Mouse (Mus musculus): ENCODE data around the gene Hopx. TPM values are rescaled to one million over a fixed set of nuclear protein-coding genes. Genes with fewer than 3 reads are reported as not detected.
"Not testable (repeated sequence)": the region's sequence is repeated elsewhere in the genome, so short reads cannot be mapped to it uniquely, and the experiment has no call there.

Gene Hopx
- polyA plus RNA-seq, 2 experiments from 2014 or later = 16.4 to 20.4 TPM

DNA sequence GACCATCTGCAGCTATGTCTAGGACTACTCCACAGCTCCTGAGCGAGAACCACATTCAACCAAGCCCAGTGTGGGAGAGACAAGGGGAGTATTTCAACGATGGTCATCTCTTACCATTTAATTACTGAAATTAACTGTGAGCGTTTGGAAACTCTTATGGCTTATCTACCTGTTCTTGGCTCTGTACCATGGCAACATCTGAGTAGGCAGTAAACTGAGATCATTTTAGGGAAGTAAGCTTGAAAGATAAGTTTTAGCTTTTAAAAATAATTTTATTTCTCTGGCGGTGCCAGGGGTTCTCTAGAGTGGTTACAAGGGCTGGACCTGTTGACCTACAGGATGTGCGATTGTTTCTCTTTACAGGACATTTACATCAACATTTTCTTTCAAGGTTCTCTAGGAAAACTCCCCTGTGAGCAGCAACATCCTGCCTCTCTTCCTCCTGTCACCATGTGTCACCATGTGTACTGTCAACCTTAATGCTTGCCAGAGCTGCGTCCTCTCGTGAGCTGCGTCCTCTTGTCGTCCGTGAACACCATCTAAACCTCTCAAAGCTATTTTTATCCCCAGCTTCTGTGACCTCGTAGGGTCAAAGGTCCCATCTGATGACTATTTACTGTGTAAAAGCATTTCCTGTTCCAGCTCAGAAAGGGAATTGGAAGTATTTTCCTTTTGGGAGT lies 15.5 kb downstream of the Hopx start:
- ATAC-seq = no peak

DNA sequence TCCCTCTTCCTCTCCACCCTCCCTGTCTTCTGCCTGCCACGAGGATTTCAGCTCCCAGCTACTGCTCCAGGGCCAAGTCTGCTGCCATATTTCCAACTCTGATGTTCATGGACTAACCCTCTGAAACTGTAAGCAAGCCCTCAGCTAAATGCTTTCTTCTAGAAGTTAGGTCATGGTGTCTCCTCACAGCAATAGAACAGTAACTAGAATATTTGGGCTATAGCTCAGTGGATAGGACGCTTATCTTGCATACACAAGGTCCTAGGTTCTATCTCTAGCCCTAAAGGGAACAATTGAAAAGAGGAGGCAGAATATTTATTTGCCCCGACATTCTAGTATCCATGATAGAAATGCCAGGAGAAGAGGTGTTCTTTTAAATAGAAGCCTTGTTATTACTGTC lies 16.0 kb downstream of the Hopx start:
- no peak for ATAC-seq

DNA sequence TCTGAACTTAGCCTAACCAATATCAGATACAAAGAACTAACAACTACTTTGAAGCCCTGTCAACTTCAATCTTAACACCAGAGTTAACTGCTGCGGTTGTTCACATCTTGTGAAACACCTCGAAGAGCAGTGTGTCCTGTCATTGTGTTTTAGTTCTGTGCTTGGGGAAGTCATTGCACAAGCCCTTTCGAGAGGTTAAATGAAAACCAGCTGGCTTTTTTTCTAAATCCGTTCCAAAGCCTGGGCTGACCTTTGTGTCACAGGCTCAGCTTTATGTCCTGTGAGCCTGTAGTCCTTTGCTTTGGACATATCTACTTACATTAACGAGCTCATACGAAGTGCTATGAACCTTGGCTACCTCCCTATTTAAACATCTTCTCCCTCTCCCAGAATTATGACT lies 17.2 kb downstream of the Hopx start:
- no peak for ATAC-seq

DNA sequence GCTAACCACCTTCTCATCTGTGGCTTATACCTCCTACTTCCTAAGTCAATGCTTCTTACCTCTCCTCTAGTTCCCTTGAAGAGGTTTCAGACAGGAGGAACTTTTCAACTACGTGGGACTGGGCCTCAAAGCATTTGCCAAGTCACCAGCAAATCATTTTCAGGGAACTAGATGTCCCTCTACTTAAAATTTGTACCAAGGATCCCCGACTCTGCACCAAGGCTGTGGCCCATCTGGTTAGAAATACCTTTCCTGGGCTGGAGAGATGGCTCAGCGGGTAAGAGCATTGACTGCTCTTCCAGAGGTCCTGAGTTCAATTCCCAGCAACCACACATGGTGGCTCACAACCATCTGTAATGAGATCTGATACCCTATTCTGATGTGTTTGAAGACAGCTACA lies 18.7 kb downstream of the Hopx start:
- ATAC-seq = not testable (repeated sequence)

DNA sequence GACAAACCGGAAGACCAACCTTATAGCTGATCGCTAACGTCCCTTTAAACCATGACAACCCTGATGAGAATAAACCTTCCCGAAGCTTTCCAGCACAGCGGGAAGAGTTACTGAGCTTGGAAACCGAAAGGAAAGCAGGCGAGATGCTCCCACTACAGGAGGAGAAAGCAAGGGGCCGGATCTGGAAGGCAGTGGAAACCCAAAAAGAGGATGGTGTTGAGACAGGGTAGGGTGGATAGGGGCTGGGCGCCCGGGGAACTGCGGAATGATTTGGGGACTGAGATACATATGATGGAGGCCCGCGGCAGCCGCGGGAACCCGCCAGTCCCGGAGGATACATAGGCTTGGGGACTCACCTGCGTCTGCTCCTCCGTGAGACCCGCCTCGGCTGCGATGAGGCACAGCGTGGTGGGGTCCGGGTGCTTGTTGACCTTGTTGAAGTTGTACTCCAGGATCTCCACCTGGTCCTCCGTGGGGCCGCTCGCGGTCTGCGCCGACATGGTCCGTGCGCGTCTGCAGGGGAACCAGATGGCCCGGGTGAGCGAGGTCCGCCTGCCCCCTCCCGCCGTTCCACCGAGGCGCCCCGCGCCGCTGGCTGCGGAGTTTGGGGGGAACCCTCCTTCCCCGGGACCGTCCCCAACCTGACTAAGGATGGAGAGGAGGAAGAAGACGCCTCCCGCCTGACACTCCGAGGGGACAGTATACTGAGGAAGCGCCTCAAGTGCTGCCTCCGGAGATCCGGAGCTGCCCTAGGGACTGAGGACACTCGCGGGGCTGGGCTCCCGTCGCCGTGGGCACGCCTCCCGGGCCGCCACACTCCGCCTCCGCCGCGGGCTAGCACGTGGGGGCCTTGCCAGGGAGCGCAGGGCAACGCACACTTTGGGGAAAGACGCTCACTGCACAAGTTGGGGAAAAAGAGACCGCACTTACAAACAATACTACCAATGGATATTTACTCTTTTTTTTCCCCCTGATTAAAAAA lies 20.1 kb downstream of the Hopx start:
- ATAC-seq = peak; percentile 76

DNA sequence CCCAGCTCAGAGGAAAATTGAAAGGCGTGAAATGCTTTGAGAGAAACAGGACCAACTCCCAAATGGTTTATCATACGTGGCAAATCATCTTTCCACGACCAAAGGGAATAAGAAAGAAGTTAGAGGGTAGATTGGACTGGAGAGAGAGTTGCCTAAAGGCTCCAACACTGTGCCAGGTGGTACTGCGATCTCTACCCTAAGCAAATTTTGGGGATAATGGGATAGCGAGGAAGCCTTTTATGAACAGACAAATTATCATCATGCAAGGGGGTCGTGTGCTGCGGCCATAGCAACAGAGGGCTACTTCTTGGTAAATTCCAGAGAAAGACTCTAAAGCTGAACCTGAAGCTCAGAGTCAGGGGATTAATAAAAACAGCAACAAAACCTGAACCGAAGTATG lies 21.0 kb downstream of the Hopx start:
- ATAC-seq = no peak

DNA sequence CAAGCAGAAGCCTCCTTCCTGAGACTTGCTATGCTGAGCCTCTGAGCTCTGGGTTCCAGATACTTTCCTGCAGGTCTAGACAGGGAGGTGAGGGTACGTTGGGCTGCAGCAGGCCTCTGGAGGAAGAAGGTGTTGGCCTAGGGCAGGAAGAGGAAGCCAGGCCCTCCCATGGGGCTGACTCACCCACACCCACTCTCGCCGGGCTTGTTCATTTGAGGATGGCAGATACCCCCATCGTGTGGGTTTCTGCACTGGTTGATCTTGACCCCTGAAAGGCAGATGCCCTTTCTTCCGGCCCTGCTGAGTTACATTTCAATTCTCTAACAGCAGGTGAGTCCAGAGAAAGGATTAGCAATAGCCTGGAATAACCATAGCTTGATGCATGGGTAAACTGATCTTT lies 22.4 kb downstream of the Hopx start:
- peak; percentile 51 for ATAC-seq

DNA sequence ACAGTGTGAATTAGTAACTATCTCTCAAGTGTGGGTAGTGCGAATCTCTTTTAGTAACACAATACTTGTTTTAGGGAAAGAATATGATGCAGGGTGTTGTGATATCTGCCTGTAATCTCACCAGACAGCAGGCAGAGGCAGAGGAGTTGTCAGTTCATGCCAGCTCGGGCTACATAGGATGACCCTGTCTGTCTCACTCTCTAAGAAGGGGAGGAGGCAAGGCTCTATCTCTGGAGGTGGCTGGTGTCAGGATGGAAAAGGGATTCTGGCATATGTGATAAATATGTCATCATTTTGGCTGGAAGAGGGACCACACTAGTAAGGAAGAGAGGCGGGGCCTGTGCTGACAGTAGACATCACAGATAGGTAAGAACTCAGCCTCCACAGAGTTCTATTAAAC lies 23.0 kb downstream of the Hopx start:
- no peak for ATAC-seq

DNA sequence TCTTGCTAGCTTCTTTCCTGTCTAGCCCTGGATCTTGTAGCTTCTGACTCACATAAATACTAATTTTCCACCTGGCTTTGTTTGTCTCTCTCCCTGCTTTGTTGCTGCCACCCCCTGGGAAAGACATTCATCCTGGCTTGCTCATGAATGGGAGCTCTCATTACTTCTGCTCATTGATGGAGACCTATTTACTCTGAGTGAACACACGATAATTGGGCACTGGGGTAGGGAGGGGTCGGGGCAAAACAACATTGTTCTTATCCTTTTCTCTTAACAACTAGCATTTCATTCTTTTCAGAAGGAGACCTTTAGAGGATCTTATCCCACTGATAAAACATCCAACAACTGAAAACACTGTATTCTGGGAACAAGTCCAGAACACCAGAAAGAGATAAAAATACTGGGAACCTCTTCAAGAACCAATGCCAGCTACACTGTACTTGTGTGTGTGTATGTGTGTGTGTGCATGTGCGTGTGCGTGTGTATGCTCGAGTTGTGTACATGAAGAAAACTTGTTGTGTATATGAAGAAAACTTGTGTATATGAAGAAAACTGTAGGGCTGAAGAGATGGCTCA lies 24.3 kb downstream of the Hopx start:
- no peak for ATAC-seq

DNA sequence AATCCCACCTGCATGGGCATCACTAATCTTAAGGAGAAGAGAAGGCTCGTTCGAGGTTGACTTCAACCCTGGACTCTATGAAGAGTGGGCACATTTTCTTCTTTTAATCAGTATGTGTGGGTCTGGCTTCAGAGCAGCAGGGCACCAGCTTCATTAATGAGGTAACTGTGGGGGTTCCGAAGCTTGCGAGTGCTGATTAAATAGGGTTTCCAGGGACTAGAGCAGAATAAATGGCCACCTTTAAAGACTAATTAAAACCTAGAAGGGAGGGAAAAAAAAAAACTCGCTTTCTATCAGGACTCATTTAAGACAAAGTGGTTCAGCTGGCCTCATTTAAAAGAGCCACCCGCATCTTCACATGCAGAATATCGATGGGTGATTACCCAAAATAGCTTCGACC lies 25.0 kb downstream of the Hopx start:
- ATAC-seq = no peak

DNA sequence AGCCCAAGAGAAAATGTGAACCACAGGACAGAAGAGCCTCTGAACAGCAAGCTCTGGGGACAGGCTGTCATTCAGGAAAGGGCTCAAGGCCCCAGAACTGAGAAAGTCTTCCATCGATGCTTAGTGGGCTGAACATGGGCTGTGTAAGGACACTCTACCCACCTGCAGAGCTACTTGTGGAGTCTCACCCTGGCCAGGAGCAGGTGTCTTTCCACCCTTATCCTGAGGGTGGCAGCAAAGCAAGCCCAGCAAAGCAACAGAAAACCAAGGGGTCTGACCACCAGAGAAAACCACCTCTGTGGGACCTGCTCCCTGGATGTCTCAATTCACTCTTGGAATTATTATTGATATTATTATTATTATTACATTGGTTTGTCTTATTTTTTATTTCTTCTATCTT lies 25.6 kb downstream of the Hopx start:
- peak; percentile 50 for ATAC-seq

DNA sequence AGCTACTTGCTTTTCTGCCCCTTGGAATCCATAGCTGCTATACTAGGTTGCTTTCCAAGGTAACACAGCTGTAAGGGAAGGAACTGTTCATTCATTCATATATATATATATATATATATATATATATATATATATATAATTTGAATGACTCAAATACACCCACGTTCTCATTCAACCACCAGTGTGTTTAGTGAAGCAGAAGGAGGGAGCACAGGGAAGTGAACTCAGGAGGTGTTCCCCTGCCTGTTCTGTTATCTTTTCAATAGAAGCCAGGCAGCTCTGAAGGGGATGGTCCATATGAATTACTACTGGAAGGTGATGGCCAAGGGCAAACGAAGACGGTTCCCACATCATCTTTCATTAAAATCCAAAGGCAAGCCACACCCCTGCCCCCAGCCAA lies 27.8 kb downstream of the Hopx start:
- ATAC-seq = no peak

DNA sequence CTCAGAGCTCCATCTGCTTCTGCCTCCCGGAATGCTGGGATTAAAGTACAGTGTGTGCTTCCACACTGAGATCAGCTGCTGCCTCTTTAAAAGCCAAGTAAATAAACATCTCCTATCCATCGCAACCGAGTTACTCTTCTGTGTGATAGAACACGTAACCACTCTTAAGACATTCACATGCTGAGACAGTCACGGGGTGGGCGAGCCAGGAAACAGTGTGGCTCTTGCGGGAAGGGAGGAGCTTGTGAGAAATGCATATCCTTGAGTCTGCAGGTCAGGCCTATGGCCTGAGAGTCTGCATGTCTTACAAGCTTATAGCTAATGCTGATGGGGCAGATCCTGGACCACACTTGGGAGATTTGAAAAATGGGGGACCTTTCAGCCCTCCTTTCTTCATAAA lies 28.4 kb downstream of the Hopx start:
- no peak for ATAC-seq

DNA sequence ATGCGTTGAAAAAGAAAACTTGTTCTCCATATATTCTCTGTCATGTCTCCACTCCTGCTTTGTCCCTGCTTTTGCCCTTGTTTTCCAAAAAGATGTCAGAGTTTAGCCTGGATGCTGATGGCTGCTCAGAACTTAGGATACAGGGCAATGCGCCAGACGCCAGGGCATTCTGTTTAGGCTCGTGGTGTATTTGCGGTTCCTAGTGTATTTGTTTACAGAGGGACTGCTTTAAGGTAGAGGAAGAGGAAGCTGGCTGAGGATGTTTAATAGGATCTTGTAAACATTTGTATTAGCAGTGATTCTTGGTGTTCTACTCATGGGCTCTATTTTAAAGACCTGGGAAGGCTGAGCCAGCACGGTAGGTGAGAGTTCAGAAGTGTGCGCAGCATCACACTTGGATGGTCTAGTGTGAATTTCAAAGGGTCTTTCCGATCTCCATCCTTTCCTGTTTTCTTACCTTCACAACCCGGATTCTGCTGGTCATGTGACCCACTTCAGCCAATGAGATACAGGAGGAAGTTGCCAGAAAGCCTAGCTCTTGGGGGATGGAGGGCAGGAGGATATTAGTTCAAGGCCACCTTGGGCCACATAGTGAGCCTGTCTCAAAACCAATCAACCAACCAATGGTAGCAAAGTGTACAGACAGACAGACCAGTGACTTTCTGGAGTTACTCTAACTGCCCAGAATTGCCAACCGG lies 29.0 kb downstream of the Hopx start:
- ATAC-seq = no peak

DNA sequence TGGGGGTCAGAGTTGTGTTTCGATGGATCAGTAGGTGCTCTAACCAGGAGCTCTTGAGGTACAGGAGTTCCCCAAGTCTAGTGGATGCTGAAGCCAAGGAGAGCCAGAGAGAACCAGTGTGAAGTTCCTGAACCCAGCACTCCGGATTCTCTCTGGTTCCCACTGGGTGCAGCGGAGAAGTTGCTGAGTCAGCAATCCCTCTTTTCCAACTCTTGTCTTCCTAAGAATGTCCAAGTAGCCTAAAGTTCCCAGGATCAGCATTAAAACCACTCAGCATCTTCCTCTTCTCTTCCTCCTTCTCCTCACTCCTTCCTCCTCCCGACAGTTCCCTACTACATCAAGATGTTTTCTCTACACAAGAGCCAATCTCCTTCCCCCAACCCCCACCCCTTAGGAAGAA lies 30.5 kb downstream of the Hopx start:
- ATAC-seq = no peak

DNA sequence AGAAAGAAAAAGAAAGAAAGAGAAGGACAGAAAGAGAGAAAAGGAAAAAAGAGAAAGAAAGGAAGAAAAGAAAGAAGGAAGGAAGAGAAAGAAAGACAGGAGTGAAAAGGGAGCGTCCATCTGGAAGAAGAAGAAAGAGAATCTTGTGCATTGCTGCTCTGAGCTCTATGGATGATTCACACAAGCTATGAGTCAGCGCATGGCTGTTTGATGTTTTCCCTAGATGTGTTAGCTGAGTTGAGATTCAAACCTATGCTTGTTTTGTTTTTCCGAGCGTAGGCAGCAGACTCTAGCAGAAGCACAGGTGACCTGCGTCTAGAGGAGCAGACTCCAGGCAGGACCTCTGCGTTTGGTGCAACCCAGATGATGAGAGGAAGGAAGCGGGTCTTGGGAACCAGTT lies 32.2 kb downstream of the Hopx start:
- peak; percentile 39 for ATAC-seq

DNA sequence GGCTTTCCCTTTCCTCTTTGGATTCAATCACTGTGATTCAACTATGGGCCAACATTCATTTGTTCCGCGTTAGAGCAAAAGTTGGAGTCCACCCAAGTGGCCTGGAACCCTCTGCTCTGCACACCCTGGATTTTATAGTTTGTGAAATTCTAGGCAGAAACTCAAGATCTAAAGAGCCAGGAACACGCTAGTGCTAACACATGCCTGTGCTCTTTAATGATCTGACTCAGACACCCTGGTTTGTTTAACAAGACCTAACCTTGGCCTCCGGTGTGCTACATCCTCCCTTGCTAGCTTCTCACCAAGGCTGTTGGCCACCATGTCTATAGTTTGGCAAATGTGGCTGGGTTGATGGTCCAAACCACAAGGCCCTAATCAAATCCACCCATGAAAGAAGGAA lies 34.2 kb downstream of the Hopx start:
- ATAC-seq = no peak

DNA sequence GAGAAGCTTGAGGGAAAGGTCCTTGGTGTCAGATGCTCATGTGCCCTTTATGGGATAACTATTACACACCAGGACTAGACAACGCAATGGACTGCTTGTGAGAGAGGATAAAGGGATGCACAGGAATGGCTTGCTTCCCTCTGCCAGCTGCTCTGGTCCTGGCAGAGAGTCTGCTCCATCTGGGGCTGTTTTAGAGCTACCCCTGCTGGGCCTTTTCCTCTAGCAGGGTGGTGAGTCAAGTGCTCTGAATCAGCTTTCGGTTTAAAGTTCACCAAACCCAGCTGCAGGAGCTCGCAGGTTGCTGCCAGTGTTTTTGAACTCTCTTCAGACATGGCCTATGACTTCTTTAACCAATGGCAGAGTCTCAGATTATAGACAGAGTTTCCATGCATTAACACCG lies 39.0 kb downstream of the Hopx start:
- ATAC-seq = no peak

DNA sequence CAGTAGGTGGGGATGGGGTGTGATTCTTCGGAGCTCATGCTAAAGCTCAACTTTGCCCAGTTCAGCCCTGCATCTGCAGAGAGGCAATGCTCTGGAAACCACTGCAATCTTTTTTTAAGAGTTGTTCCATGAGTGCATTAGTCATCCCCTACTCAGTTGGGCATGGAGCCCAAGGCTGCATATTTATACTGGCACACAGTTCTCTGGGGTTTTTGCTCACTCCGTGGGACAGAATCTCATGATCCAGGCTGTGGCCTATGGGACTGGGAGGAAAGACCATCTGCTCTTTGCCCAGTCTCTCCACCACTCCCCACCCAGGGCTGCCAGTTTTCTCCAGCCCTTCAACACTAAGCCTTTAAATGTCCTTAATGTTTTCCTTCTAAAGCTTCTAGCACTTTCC lies 40.0 kb downstream of the Hopx start:
- ATAC-seq = no peak

DNA sequence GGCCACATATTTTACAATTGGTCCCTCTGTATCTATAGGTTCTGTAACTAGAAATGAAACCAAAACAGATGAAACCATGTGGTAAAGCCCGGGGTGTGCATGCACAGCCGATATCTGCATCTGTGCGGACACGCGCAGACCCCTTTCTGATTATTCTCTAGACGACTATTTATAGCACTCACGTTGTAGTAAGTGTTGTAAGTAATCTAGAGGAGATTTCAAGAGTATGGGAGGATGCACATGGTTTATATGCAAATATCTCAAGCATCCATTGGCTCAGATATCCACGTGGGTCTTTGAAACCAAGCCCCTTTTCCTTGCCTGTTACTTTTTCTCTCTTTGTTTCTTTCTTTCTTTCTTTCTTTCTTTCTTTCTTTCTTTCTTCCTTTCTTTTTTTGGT lies 41.1 kb downstream of the Hopx start:
- ATAC-seq = no peak

DNA sequence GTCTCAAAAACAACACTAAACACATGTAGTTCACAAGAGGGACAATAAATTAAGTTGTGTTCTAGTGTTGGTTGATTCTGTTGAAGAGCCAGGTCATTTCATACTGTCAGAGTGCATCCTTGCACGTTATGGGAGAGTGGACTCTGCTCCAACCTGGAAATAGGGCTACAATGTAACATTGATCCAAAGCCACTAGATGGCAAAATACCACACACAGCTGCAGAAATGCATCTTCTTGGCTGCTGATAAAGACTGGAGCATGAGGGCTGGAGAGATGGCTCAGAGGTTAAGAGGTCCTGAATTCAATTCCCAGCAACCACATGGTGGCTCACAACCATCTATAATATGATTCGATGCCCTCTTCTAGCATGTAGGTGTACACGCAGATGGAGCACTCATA lies 43.3 kb downstream of the Hopx start:
- no peak for ATAC-seq

DNA sequence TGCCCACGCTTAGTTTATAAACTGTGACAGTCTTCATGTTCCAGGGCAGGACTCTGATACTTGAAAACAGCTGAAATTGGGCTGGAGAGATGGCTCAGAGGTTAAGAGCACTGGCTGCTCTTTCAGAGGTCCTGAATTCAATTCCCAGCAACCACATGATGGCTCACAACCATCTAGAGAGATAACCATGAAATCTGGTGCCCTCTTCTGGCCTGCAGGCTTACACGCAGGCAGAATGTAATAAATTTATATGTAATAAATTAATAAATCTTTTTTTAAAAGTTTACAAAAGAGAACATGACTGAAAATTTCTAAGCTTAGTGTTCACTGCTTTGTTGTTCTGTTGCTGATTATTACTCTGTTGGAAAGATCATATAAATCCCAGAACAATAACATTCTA lies 43.9 kb downstream of the Hopx start:
- ATAC-seq = no peak

DNA sequence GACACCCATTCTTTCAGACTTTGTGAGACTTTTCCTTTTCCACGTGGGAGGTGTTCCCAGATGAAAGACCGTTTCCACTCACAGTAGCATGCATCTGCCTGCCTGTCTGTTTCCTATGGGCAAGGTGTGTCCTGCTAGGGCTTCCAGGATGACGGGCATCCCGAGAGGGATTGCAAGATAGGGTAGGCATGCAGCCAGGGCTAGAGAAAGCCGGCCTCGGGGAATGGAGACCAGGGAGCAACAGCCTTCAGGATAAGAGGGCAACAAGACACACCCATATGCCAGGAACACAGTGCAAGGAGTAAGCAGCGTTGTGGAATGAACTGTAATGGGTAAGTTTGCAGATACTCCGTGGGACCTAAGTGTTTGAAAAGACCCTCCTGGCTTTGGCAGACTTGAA lies 47.6 kb downstream of the Hopx start:
- ATAC-seq = no peak
